Comparison of ENCODE assay signal across 9 mouse cellular contexts in genomic region chr3:89183959-89184315, GRCm38 (mm10). TPM values are rescaled to one million over a fixed set of nuclear protein-coding genes. Genes with fewer than 3 reads are reported as not detected.
DNase-seq lines count a peak whose midpoint lies in the region; ATAC-seq and TF ChIP-seq lines count a peak whose summit lies in the region.
"Had no signal": no experiment of that assay in that cellular context is flagged by ENCODE, and none has a peak within 500 bp of the region (broad histone marks: within the 10 kb centered on the region; RNA-seq: fewer than 3 reads in every experiment).

No protein-coding gene starts in this region.

- peaks cover 27% of the 10 kb centered on the region for H3K4me1 ChIP-seq in heart, embryonic 13.5 days
- H3K4me1 ChIP-seq in E14TG2a.4 (replicated peaks; ENCODE audit: low read depth, low read length) = peaks cover 87% of the 10 kb centered on the region
- H3K4me1 ChIP-seq in embryonic fibroblast, embryonic 13.5 days (ENCODE audit: control insufficient read depth, insufficient read depth, low read length) = 0 out of 2 replicates have a peak, but pooled peaks cover 3% of the 10 kb centered on the region
- H3K4me1 ChIP-seq in limb, embryonic 15.5 days = peaks cover 36% of the 10 kb centered on the region

- peak overlapping the region; percentile 78 for H3K4me3 ChIP-seq in heart, embryonic 13.5 days
- H3K4me3 ChIP-seq in E14TG2a.4 (replicated peaks; ENCODE audit: low read length) = peak overlapping the region; percentile 85
- H3K4me3 ChIP-seq in embryonic fibroblast, embryonic 13.5 days (ENCODE audit: insufficient read depth, low read length) = peak overlapping the region; percentile 65
- H3K4me3 ChIP-seq in limb, embryonic 15.5 days = peak overlapping the region; percentile 69

- DNase-seq in heart, adult 8-10 months (ENCODE audit: low spot score) = no peak
- no peak for DNase-seq in ovary, adult 18-20 months (ENCODE audit: low spot score)
- no peak for DNase-seq in frontal cortex, adult 2 months (ENCODE audit: extremely low spot score in 1 of 2, low spot score in 1 of 2)
- no peak for DNase-seq in left cerebral cortex, postnatal 36 days (ENCODE audit: low spot score in 2 of 2)

- peaks cover 13% of the 10 kb centered on the region; the same call in 1 of the 2 replicates for H3K27me3 ChIP-seq in heart, embryonic 13.5 days (replicated peaks)
- H3K27me3 ChIP-seq in E14TG2a.4 (ENCODE audit: insufficient read depth, low read length) = peaks cover 41% of the 10 kb centered on the region
- no peaks in the 10 kb centered on the region for H3K27me3 ChIP-seq in limb, embryonic 15.5 days
- H3K27me3 ChIP-seq: Patski had no signal

- H3K27ac ChIP-seq in heart, embryonic 13.5 days (replicated peaks) = no peak overlapping the region
- no peak overlapping the region for H3K27ac ChIP-seq in embryonic fibroblast, embryonic 13.5 days (ENCODE audit: insufficient read depth, low read length)
- H3K27ac ChIP-seq in limb, embryonic 15.5 days = 0 out of 2 replicates have a peak overlapping the region, but pooled peaks have one; percentile 3

- no peak for ATAC-seq in heart, embryonic 13.5 days (ENCODE audit: extremely low read depth, insufficient number of reproducible peaks, low FRiP score, low TSS enrichment)
- ATAC-seq in limb, embryonic 15.5 days (ENCODE audit: insufficient number of reproducible peaks, low FRiP score, low TSS enrichment, low read depth) = no peak
- ATAC-seq: Patski had no signal

- no peak for TF ChIP-seq CTCF in E14TG2a.4 (conservative IDR thresholded peaks at IDR 0.05; ENCODE audit: low read length)
- no peak for TF ChIP-seq CTCF in embryonic fibroblast, embryonic 13.5 days (IDR thresholded peaks at IDR 0.05; ENCODE audit: borderline replicate concordance, insufficient read depth, low read length)

- H3K9me3 ChIP-seq in heart, embryonic 13.5 days = no peaks in the 10 kb centered on the region
- no peaks in the 10 kb centered on the region for H3K9me3 ChIP-seq in E14TG2a.4 (ENCODE audit: low read length)
- no peaks in the 10 kb centered on the region for H3K9me3 ChIP-seq in limb, embryonic 15.5 days

- WGBS in heart, embryonic 13.5 days = 83% methylated on average over 6 of the region's 6 CpGs
- 73% methylated on average over 6 of the region's 6 CpGs for WGBS in limb, embryonic 15.5 days

- intact Hi-C loops in left cerebral cortex, postnatal 36 days (cut with DNase I) = no loop called here

- peak overlapping the region; percentile 90 for H3K9ac ChIP-seq in heart, embryonic 13.5 days
- H3K9ac ChIP-seq in limb, embryonic 15.5 days = peak overlapping the region; percentile 62

- peaks cover 53% of the 10 kb centered on the region for H3K36me3 ChIP-seq in heart, embryonic 13.5 days
- peaks cover 39% of the 10 kb centered on the region for H3K36me3 ChIP-seq in E14TG2a.4 (ENCODE audit: insufficient read depth, low read length)
- peaks cover 60% of the 10 kb centered on the region for H3K36me3 ChIP-seq in limb, embryonic 15.5 days

- no peak for TF ChIP-seq POLR2A in embryonic fibroblast, embryonic 13.5 days (IDR thresholded peaks at IDR 0.05; ENCODE audit: low read depth, low read length)

- H3K4me2 ChIP-seq in heart, embryonic 13.5 days = peak overlapping the region; percentile 98
- peak overlapping the region; percentile 90 for H3K4me2 ChIP-seq in limb, embryonic 15.5 days

RNA-seq across cellular contexts. Expression of gene Fam189b, which starts 1.0 kb away (rescaled TPM):
- polyA plus RNA-seq in heart, embryonic 13.5 days (2015; fragmentation: Nextera tagmentation; extraction: Ambion mirVana) = 12.8 and 13.5 TPM in 2 replicates
- total RNA-seq in heart, adult 8-10 months (2022) = 1 to 10 TPM; 2.6 to 4.8 (median 4.3) TPM
- 46.9 and 49.5 TPM in 2 replicates for polyA plus RNA-seq in embryonic fibroblast, embryonic 13.5 days (2011; ENCODE audit: insufficient read length, low read depth, missing spikeins)
- polyA plus RNA-seq in limb, embryonic 15.5 days (2015; fragmentation: Nextera tagmentation; extraction: Ambion mirVana) = 31.4 and 34.0 TPM in 2 replicates
- 77.0 and 78.8 TPM in 2 replicates for polyA plus RNA-seq in frontal cortex, adult 2 months (2012; rRNA removed)
- 10 to 100 TPM; 59.3 to 60.3 TPM for total RNA-seq in left cerebral cortex, postnatal 36 days (2021)

RNA-seq across cellular contexts. Expression of gene Scamp3, which starts 6.7 kb away (rescaled TPM):
- polyA plus RNA-seq in heart, embryonic 13.5 days (2015; fragmentation: Nextera tagmentation; extraction: Ambion mirVana) = 83.4 and 88.1 TPM in 2 replicates
- total RNA-seq in heart, adult 8-10 months (2022) = 10 to 100 TPM; 49.4 to 57.8 (median 53.3) TPM
- 75.7 and 91.2 TPM in 2 replicates for polyA plus RNA-seq in embryonic fibroblast, embryonic 13.5 days (2011; ENCODE audit: insufficient read length, low read depth, missing spikeins)
- 101 and 115 TPM in 2 replicates for polyA plus RNA-seq in limb, embryonic 15.5 days (2015; fragmentation: Nextera tagmentation; extraction: Ambion mirVana)
- 95.7 and 97.7 TPM in 2 replicates for polyA plus RNA-seq in frontal cortex, adult 2 months (2012; rRNA removed)
- total RNA-seq in left cerebral cortex, postnatal 36 days (2021) = 10 to 100 TPM; 64.0 to 67.2 TPM

RNA-seq across cellular contexts. Expression of gene Gba, which starts 18.8 kb away (rescaled TPM):
- 32.7 and 34.8 TPM in 2 replicates for polyA plus RNA-seq in heart, embryonic 13.5 days (2015; fragmentation: Nextera tagmentation; extraction: Ambion mirVana)
- 10 to 100 TPM; 17.0 to 19.8 (median 17.9) TPM for total RNA-seq in heart, adult 8-10 months (2022)
- 86.8 and 103 TPM in 2 replicates for polyA plus RNA-seq in embryonic fibroblast, embryonic 13.5 days (2011; ENCODE audit: insufficient read length, low read depth, missing spikeins)
- polyA plus RNA-seq in limb, embryonic 15.5 days (2015; fragmentation: Nextera tagmentation; extraction: Ambion mirVana) = 62.5 and 70.9 TPM in 2 replicates
- 65.4 and 68.7 TPM in 2 replicates for polyA plus RNA-seq in frontal cortex, adult 2 months (2012; rRNA removed)
- total RNA-seq in left cerebral cortex, postnatal 36 days (2021) = 10 to 100 TPM; 62.4 to 64.6 TPM

RNA-seq across cellular contexts. Expression of gene Clk2, which starts 19.3 kb away (rescaled TPM):
- 16.9 and 17.4 TPM in 2 replicates for polyA plus RNA-seq in heart, embryonic 13.5 days (2015; fragmentation: Nextera tagmentation; extraction: Ambion mirVana)
- total RNA-seq in heart, adult 8-10 months (2022) = 10 to 100 TPM; 14.6 to 19.3 (median 17.2) TPM
- 45.3 and 57.5 TPM in 2 replicates for polyA plus RNA-seq in embryonic fibroblast, embryonic 13.5 days (2011; ENCODE audit: insufficient read length, low read depth, missing spikeins)
- polyA plus RNA-seq in limb, embryonic 15.5 days (2015; fragmentation: Nextera tagmentation; extraction: Ambion mirVana) = 23.9 and 25.0 TPM in 2 replicates
- polyA plus RNA-seq in frontal cortex, adult 2 months (2012; rRNA removed) = 71.1 and 76.2 TPM in 2 replicates
- total RNA-seq in left cerebral cortex, postnatal 36 days (2021) = 10 to 100 TPM; 36.8 to 52.2 TPM

RNA-seq across cellular contexts. Expression of gene Hcn3, which starts 23.9 kb away (rescaled TPM):
- 0.68 and 1.0 TPM in 2 replicates for polyA plus RNA-seq in heart, embryonic 13.5 days (2015; fragmentation: Nextera tagmentation; extraction: Ambion mirVana)
- under 1 TPM in 3 of 4 experiments, not detected in 1; 0.12 to 0.75 (median 0.72) TPM for total RNA-seq in heart, adult 8-10 months (2022)
- 0.32 and 1.0 TPM in 2 replicates for polyA plus RNA-seq in embryonic fibroblast, embryonic 13.5 days (2011; ENCODE audit: insufficient read length, low read depth, missing spikeins)
- 1.9 and 2.2 TPM in 2 replicates for polyA plus RNA-seq in limb, embryonic 15.5 days (2015; fragmentation: Nextera tagmentation; extraction: Ambion mirVana)
- 33.3 and 36.8 TPM in 2 replicates for polyA plus RNA-seq in frontal cortex, adult 2 months (2012; rRNA removed)
- 10 to 100 TPM; 12.9 to 19.1 TPM for total RNA-seq in left cerebral cortex, postnatal 36 days (2021)
